Mouse (Mus musculus): Measurements from ENCODE around the gene Gpc6. TPM values are rescaled to one million over a fixed set of nuclear protein-coding genes. Genes with fewer than 3 reads are reported as not detected.

Gene Gpc6
- total RNA-seq, 2 experiments from 2014 or later = 35.6 to 41.2 TPM

- DNase-seq = no peak
Measured at GRCm38 (mm10) chr14:117239694-117240427, 314.7 kb downstream of the Gpc6 start.

GRCm38 (mm10) chr14:117245631-117246030 is 320.5 kb downstream of the Gpc6 start:
- DNase-seq = no peak

GRCm38 (mm10) chr14:117256192-117256591 is 331.1 kb downstream of the Gpc6 start:
- DNase-seq = no peak

- no peak for DNase-seq
Measured at GRCm38 (mm10) chr14:117265653-117266052, 340.5 kb downstream of the Gpc6 start.

- no peak for DNase-seq
Measured at GRCm38 (mm10) chr14:117267823-117268601, 342.9 kb downstream of the Gpc6 start.

GRCm38 (mm10) chr14:117283631-117284030 is 358.5 kb downstream of the Gpc6 start:
- DNase-seq = no peak

- DNase-seq = no peak
Measured at GRCm38 (mm10) chr14:117293746-117294145, 368.6 kb downstream of the Gpc6 start.

- no peak for DNase-seq
Measured at GRCm38 (mm10) chr14:117296207-117296838, 371.2 kb downstream of the Gpc6 start.

GRCm38 (mm10) chr14:117301019-117301418 is 375.9 kb downstream of the Gpc6 start:
- DNase-seq = no peak

- DNase-seq = no peak
Measured at GRCm38 (mm10) chr14:117303901-117304722, 379.0 kb downstream of the Gpc6 start.

- no peak for DNase-seq
Measured at GRCm38 (mm10) chr14:117304723-117305010, 379.6 kb downstream of the Gpc6 start.

- no peak for DNase-seq
Measured at GRCm38 (mm10) chr14:117309997-117310520, 384.9 kb downstream of the Gpc6 start.

GRCm38 (mm10) chr14:117324214-117324613 is 399.1 kb downstream of the Gpc6 start:
- no peak for DNase-seq

GRCm38 (mm10) chr14:117332256-117332655 is 407.1 kb downstream of the Gpc6 start:
- DNase-seq = no peak

GRCm38 (mm10) chr14:117337271-117337670 is 412.2 kb downstream of the Gpc6 start:
- no peak for DNase-seq

GRCm38 (mm10) chr14:117340549-117340948 is 415.4 kb downstream of the Gpc6 start:
- DNase-seq = no peak

- no peak for DNase-seq
Measured at GRCm38 (mm10) chr14:117344505-117344904, 419.4 kb downstream of the Gpc6 start.

GRCm38 (mm10) chr14:117346372-117346885 is 421.3 kb downstream of the Gpc6 start:
- DNase-seq = no peak

- DNase-seq = no peak
Measured at GRCm38 (mm10) chr14:117351296-117351695, 426.2 kb downstream of the Gpc6 start.

- DNase-seq = no peak
Measured at GRCm38 (mm10) chr14:117361155-117361964, 436.2 kb downstream of the Gpc6 start.

- no peak for DNase-seq
Measured at GRCm38 (mm10) chr14:117361965-117362309, 436.8 kb downstream of the Gpc6 start.
